Mouse (Mus musculus) hematopoietic stem cell, adult 5-6 weeks (primary cell): ENCODE results near the gene Nfkb2. TPM values are rescaled to one million over a fixed set of nuclear protein-coding genes. Genes with fewer than 3 reads are reported as not detected.

Source experiments
- ATAC-seq, 2 experiments: fragments of 125-278 bp in 1 of 2; replicated peaks in 1 of 2; 2 replicates each; pipeline ENCODE4 v1.8.0; 2016 to 2017; ENCODE audit warnings: inconsistent platforms in 2 of 2, mild to moderate bottlenecking in 2 of 2, moderate number of reproducible peaks in 2 of 2, low read depth in 1 of 2, moderate TSS enrichment in 1 of 2; ENCODE audit not compliant: low FRiP score in 2 of 2, poor library complexity in 2 of 2, severe bottlenecking in 2 of 2, insufficient read depth in 1 of 2, low TSS enrichment in 1 of 2
- total RNA-seq: library from RNA; stranded (forward); fragments of 172-1452, 232-1000 nt; gene quantifications from 2 replicates; pipeline ENCODE4 v1.2.3, GENCODE M21; 2017

Gene Nfkb2
- total RNA-seq, 1 experiment from 2014 or later = 11.8 TPM

- peak; percentile 57 to 70 for ATAC-seq
These were observed 25.8 kb downstream of the Nfkb2 start for GRCm38 (mm10) chr19:46329951-46330350.

- ATAC-seq = no peak
These were observed 26.6 kb downstream of the Nfkb2 start for GRCm38 (mm10) chr19:46330696-46331095.

GRCm38 (mm10) chr19:46331326-46331725 lies 27.2 kb downstream of the Nfkb2 start:
- ATAC-seq = no peak

DNA sequence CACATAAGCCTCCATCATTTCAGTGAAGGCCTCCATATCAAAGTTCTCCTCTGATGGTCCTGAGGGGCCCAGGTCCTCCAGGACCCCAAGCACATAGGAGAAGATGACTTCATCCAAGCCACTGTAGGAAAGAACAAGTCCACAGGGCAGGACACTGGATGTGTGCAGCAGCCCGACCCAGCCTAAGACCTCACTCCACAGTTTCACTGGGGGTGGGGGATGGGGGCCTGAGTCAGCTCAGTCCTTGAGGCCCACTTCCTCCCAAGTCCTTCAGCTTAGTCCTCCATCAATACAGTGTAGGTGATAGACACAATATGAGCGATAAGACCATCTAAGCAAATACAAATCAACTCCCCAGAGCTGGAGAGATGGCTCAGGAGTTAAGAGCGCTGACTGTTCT lies 27.8 kb downstream of the Nfkb2 start:
- no peak for ATAC-seq

DNA sequence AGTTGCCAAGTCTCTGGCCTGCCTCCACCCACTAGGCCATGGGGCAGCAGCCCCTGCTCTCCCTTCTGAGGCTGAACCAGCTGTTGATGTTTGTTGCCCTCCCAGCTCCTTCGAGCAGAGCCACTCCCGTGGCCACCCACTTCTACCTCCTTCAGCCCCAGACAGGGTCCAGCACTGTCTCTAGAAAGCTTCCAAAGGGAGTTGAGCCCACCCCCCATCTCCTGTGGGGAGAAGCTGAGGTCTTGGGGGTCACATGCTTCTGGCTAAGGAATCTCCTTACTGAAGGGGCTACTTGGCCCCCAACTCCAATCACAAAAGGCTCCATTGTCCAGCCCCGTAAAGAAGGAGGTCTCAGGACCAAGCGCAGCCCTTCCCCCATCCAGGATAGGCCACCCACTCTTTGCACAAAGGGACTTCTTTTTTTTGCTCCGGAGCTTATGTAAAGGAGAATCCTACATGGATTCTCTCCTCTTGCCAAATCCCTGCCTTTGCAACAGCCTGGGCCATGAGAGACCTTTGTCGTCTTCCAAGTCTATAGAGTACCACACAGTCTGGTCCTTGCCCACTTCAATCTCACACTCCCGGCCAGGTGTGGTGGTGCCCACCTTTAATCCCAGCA lies 28.7 kb downstream of the Nfkb2 start:
- ATAC-seq = no peak

GRCm38 (mm10) chr19:46333906-46334305 lies 29.8 kb downstream of the Nfkb2 start:
- ATAC-seq = no peak

- no peak for ATAC-seq
These were observed 33.7 kb downstream of the Nfkb2 start for GRCm38 (mm10) chr19:46337719-46338330.

GRCm38 (mm10) chr19:46338331-46338936 lies 34.3 kb downstream of the Nfkb2 start, which contains the start of gene Cuedc2:
Gene Cuedc2 (minus strand): TSS chr19:46338702.
- ATAC-seq = peak; percentile 75 to 83

GRCm38 (mm10) chr19:46338942-46339286 lies 34.8 kb downstream of the Nfkb2 start:
- ATAC-seq = peak in 1 of 2 experiments; percentile 4; a peak in 1 of 4 replicates

DNA sequence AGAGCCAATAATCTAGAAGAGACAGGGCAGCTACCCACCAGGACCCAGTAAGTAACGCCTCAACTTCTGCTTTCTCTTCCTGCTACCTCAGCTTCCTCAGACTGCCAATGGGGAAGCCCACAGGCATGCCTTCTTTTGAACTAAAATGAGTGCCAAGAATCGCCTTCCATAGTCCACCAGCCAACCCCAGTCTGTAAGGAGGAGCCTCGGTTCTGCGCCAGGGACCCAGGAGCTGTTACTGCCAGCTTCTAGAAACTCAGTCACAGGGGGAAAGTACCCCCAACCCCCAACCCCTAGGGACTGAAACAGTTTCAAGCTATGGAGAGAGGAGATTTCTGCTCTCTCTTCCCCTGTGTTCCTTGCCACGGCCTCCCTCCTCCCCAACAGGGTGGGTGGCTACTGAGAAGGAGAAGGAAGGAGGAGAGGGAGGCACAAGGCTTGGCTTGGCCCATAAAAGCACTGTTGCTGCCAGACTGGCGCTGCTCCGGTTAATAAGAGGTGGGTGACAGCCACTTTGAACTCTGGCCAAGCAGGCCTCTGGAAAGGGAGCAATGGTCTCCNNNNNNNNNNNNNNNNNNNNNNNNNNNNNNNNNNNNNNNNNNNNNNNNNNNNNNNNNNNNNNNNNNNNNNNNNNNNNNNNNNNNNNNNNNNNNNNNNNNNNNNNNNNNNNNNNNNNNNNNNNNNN lies 35.3 kb downstream of the Nfkb2 start:
- peak; percentile 80 to 84 for ATAC-seq

GRCm38 (mm10) chr19:46344710-46345419 lies 40.7 kb downstream of the Nfkb2 start:
- ATAC-seq = no peak

- ATAC-seq = no peak
These were observed 43.0 kb downstream of the Nfkb2 start for GRCm38 (mm10) chr19:46347146-46347545.

DNA sequence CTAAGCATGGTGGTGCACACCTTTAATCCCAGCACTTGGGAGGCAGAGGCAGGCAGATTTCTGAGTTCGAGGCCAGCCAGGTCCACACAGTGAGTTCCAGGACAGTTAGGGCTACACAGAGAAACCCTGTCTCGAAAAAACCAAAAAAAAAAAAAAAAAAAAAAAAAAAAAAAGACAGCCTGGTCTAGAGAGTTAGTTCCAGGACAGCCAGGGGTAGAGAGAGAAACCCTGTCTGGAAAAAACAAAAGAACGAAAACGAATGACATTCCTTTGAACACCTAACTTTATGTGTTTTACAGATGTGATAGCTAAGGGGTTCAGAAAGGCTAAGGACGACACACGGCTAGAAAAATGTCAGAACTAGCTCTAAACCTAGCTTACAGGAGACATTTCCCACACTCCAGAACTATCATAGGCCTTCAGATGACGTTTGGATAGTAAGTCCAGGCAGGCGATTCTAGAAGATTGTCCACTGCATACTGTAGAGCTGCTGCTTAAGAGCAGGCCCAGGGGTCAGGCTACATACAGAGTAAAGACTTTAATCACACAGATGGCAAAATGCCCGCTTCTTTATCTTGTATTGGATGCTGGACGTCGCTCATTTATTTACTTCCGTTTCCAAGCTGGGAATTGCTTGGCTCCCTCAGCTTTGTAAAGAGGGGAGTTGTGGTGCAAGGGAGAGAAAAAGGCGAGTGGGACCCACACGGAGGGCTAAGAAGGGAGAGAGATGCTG lies 44.0 kb downstream of the Nfkb2 start:
- no peak for ATAC-seq

- ATAC-seq = peak; percentile 17 to 68
These were observed 44.8 kb downstream of the Nfkb2 start for GRCm38 (mm10) chr19:46348761-46349458.

DNA sequence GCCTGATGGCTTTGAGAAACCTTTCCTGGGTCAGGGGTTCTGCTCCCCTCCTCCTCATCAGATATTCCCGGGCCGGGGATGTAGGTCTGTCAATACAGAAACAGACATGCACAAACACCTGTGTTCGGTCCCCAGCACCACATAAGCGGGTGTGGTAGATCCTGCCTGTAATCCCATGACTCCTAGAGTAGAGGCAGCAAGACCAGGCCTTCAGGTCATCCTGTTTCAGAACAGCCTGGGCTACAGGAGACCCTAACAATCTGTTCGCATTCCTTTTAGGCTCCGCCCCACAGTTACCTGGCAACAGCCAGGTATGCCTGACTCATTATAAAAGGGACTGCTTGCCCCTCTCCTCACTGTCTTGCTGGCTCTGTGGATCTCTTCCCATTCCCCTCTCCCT lies 45.4 kb downstream of the Nfkb2 start:
- no peak for ATAC-seq

DNA sequence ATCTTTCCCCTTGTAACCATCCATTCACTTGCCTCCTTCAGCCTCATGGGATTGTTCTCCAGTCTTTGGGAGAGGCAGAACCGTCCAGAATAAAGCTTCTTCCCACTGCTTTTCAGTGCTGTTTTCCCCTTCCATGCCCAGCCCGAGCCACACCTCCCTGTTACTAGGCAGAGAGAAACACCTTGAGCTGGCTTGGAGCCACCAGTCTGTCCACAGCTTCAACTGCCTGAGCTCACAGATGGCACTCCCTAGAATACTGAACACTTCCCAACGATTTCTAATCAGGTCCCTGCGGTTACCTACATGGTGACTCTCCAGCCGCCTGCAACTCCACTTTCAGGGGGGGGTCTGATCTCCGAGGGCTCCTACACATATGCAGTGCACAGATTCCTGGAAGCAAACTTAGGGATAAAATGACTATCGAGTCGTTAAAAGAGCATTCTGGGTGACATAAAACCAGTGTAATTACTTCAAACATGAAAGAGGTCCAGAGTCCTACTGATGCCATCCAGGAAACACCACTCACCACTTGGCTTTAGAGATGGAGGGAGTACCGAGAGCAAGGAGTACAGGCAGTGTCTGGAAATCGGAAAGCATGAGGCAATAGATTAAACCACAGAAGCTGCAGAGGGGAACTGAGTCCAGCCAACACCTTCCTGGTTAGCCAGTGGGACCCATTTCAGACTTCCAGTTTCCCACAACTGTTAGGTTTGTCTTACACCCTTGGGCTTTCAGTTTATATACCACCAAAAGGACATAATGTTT lies 46.2 kb downstream of the Nfkb2 start, which contains the start of gene 2310034G01Rik:
2310034G01Rik (minus strand) TSS at position 135 of the 765 bp plus-strand sequence.
- no peak for ATAC-seq
